21 mouse cellular contexts compared by ENCODE assay signal in genomic region chr13:91448936-91449335, GRCm38 (mm10). TPM values are rescaled to one million over a fixed set of nuclear protein-coding genes. Genes with fewer than 3 reads are reported as not detected.
DNase-seq lines count a peak whose midpoint lies in the region; ATAC-seq and TF ChIP-seq lines count a peak whose summit lies in the region.
"Had no signal": no experiment of that assay in that cellular context is flagged by ENCODE, and none has a peak within 500 bp of the region (broad histone marks: within the 10 kb centered on the region; RNA-seq: fewer than 3 reads in every experiment).

No protein-coding gene starts in this region.

- no peaks in the 10 kb centered on the region for H3K9me3 ChIP-seq in lung, embryonic 14.5 days (ENCODE audit: low read depth, low read length)
- H3K9me3 ChIP-seq: hindbrain, embryonic 13.5 days; limb, embryonic 15.5 days; liver, embryonic 15.5 days; midbrain, embryonic 10.5 days; neural tube, embryonic 12.5 days; stomach, embryonic 15.5 days had no signal

- no peak overlapping the region for H3K9ac ChIP-seq in lung, embryonic 14.5 days
- H3K9ac ChIP-seq: hindbrain, embryonic 13.5 days; limb, embryonic 15.5 days; liver, embryonic 15.5 days; neural tube, embryonic 12.5 days; stomach, embryonic 15.5 days had no signal

- no peak overlapping the region for H3K4me2 ChIP-seq in lung, embryonic 14.5 days
- H3K4me2 ChIP-seq: hindbrain, embryonic 13.5 days; limb, embryonic 15.5 days; liver, embryonic 15.5 days; neural tube, embryonic 12.5 days; stomach, embryonic 15.5 days had no signal

- no peaks in the 10 kb centered on the region for H3K4me1 ChIP-seq in lung, embryonic 14.5 days (ENCODE audit: insufficient read depth)
- H3K4me1 ChIP-seq: hindbrain, embryonic 13.5 days; neural tube, embryonic 12.5 days; stomach, embryonic 15.5 days had no signal

- no peak overlapping the region for H3K4me3 ChIP-seq in lung, embryonic 14.5 days (ENCODE audit: low read depth, low read length)
- H3K4me3 ChIP-seq: hindbrain, embryonic 13.5 days; limb, embryonic 15.5 days; liver, embryonic 15.5 days; midbrain, embryonic 10.5 days; neural tube, embryonic 12.5 days; stomach, embryonic 15.5 days had no signal

- no peaks in the 10 kb centered on the region for H3K36me3 ChIP-seq in lung, embryonic 14.5 days (ENCODE audit: insufficient read depth)
- H3K36me3 ChIP-seq: hindbrain, embryonic 13.5 days; limb, embryonic 15.5 days; liver, embryonic 15.5 days; midbrain, embryonic 10.5 days; neural tube, embryonic 12.5 days; stomach, embryonic 15.5 days had no signal

- TF ChIP-seq CTCF in lung, embryonic 14.5 days (IDR thresholded peaks at IDR 0.05; ENCODE audit: low read depth): no peak

- H3K27me3 ChIP-seq in lung, embryonic 14.5 days (ENCODE audit: insufficient read depth, low read length): no peaks in the 10 kb centered on the region
- H3K27me3 ChIP-seq: hindbrain, embryonic 13.5 days; limb, embryonic 15.5 days; liver, embryonic 15.5 days; neural tube, embryonic 12.5 days; stomach, embryonic 15.5 days had no signal

- ATAC-seq in frontal cortex, adult (ENCODE audit: low TSS enrichment): peak; percentile 24; the same call in 1 of the 2 replicates
- no peak; the same call in 1 of the 2 replicates for ATAC-seq in lung, embryonic 14.5 days (ENCODE audit: insufficient read depth)
- 0 out of 2 replicates have a peak, but pooled peaks have one; percentile 34 for ATAC-seq in megakaryocyte-erythroid progenitor cell, adult 5-6 weeks (replicated peaks; ENCODE audit: low FRiP score, low TSS enrichment, poor library complexity, severe bottlenecking)

- 45% methylated on average over 5 of the region's 5 CpGs for WGBS in lung, embryonic 14.5 days

- DNase-seq in frontal cortex, postnatal 10 days (ENCODE audit: low spot score in 2 of 2): no peak
- peak; percentile 50 for DNase-seq in lung, embryonic 14.5 days
- no peak for DNase-seq in lung, adult 18-20 months
- DNase-seq in Muller cell, postnatal 12 days (ENCODE audit: inconsistent ontology term): peak; percentile 35
- no peak for DNase-seq in cerebellum, adult 9-11 months
- DNase-seq: B cell, adult 2 months; cerebellum, adult 9-10 months; gastrocnemius, postnatal 14 days; kidney, adult 9 months; kidney, postnatal 36 days; lung, postnatal 36 days; right cerebral cortex, postnatal 25 days; thymus, adult 18-20 months had no signal

- H3K27ac ChIP-seq in lung, embryonic 14.5 days (ENCODE audit: low read depth): no peak overlapping the region
- H3K27ac ChIP-seq: hindbrain, embryonic 13.5 days; limb, embryonic 15.5 days; liver, embryonic 15.5 days; midbrain, embryonic 10.5 days; neural tube, embryonic 12.5 days; stomach, embryonic 15.5 days had no signal

RNA-seq across cellular contexts. Expression of gene Ssbp2, which starts 11.1 kb away (rescaled TPM):
- polyA plus RNA-seq in lung, embryonic 14.5 days (2014; fragmentation: Nextera tagmentation; extraction: Ambion mirVana): 95.0 and 95.7 TPM in 2 replicates
- 92.6 and 94.0 TPM in 2 replicates for total RNA-seq in megakaryocyte-erythroid progenitor cell, adult 5-6 weeks (2014; fragmentation: Nextera tagmentation)
- total RNA-seq in megakaryocyte-erythroid progenitor cell, adult 5-6 weeks (2017): 42.8 and 75.8 TPM in 2 replicates

Comparison
In these comparisons a context has a peak if more than half of its experiments do, and no peak if none do; other contexts are left out.
1. DNase-seq: peak in lung, embryonic 14.5 days (single experiment) and Muller cell, postnatal 12 days (single experiment); none in frontal cortex, postnatal 10 days (0 of 2), lung, adult 18-20 months (0 of 2) and cerebellum, adult 9-11 months (single experiment).